Mouse (Mus musculus) MEL (cell line): Measurements from ENCODE around the gene Tnfrsf13c. TPM values are rescaled to one million over a fixed set of nuclear protein-coding genes. Genes with fewer than 3 reads are reported as not detected.

ENCODE experiments used
- DNase-seq: peaks from one replicate; pipeline ENCODE4 v3.0.0; 2011; ENCODE audit warnings: low read depth, low spot score
- H3K27ac ChIP-seq: 2 replicates; pipeline ENCODE4 v1.5.1; 2012; ENCODE audit warnings: low read depth, mild to moderate bottlenecking, control low read depth, low read length, moderate library complexity; ENCODE audit not compliant: control insufficient read depth
- H3K27me3 ChIP-seq, 2 experiments: fragments of 150-350 bp in 1 of 2; sonication (generic) in 1 of 2; 2 replicates each; pipeline ENCODE4 v1.6.1; 2012; ENCODE audit warnings: low read length in 2 of 2, mild to moderate bottlenecking in 2 of 2, improper control_type of control experiment in 1 of 2, moderate library complexity in 1 of 2; ENCODE audit not compliant: insufficient read depth in 2 of 2, control insufficient read depth in 1 of 2
- H3K36me3 ChIP-seq, 2 experiments: 2 replicates each; pipeline ENCODE4 v1.6.1; 2012 to 2014; ENCODE audit warnings: low read length in 2 of 2, improper control_type of control experiment in 1 of 2, inconsistent platforms in 1 of 2, mild to moderate bottlenecking in 1 of 2; ENCODE audit not compliant: insufficient read depth in 2 of 2, control insufficient read depth in 1 of 2
- H3K4me1 ChIP-seq, 2 experiments: fragments of 150-350 bp in 1 of 2; sonication (generic) in 1 of 2; 2 replicates each; pipeline ENCODE4 v1.6.1; 2012; ENCODE audit warnings: low read length in 2 of 2, improper control_type of control experiment in 1 of 2, mild to moderate bottlenecking in 1 of 2; ENCODE audit not compliant: insufficient read depth in 2 of 2, control insufficient read depth in 1 of 2
- H3K4me3 ChIP-seq, 2 experiments: fragments of 150-350 bp in 1 of 2; sonication (generic) in 1 of 2; 2 replicates each; pipeline ENCODE4 v1.5.1; 2012; ENCODE audit warnings: low read depth in 2 of 2, low read length in 2 of 2, mild to moderate bottlenecking in 2 of 2, moderate library complexity in 2 of 2, control low read depth in 1 of 2, improper control_type of control experiment in 1 of 2; ENCODE audit not compliant: control insufficient read depth in 1 of 2, insufficient read depth in 1 of 2
- H3K79me2 ChIP-seq: 2 replicates; pipeline ENCODE4 v1.6.1; 2012; ENCODE audit warnings: mild to moderate bottlenecking, low read length, moderate library complexity; ENCODE audit not compliant: control insufficient read depth, poor library complexity, insufficient read depth
- H3K9ac ChIP-seq: 2 replicates; pipeline ENCODE4 v1.6.1; 2012; ENCODE audit warnings: low read depth, mild to moderate bottlenecking, control low read depth, low read length, moderate library complexity; ENCODE audit not compliant: control insufficient read depth, poor library complexity, severe bottlenecking
- H3K9me3 ChIP-seq: fragments of 150-350 bp; sonication (generic); replicated peaks from 2 replicates; pipeline ENCODE4 v1.6.1; 2012; ENCODE audit warnings: mild to moderate bottlenecking, low read length, improper control_type of control experiment, moderate library complexity; ENCODE audit not compliant: insufficient read depth
- CHD1 ChIP-seq: IDR thresholded peaks from 2 replicates; pipeline ENCODE4 v1.6.1; 2012; ENCODE audit warnings: low read depth, mild to moderate bottlenecking, inconsistent platforms, low read length, improper control_type of control experiment
- CHD2 ChIP-seq: IDR thresholded peaks from 2 replicates; pipeline ENCODE4 v1.6.1; 2011; ENCODE audit warnings: low read length, improper control_type of control experiment
- E2F4 ChIP-seq: IDR thresholded peaks from 2 replicates; pipeline ENCODE4 v1.6.1; 2011; ENCODE audit warnings: low read depth, low read length, improper control_type of control experiment, borderline replicate concordance
- EP300 ChIP-seq, 2 experiments: IDR thresholded peaks; 2 replicates each; pipeline ENCODE4 v1.6.1; 2011; ENCODE audit warnings: improper control_type of control experiment in 2 of 2, low read length in 2 of 2, low read depth in 1 of 2, mild to moderate bottlenecking in 1 of 2
- GABPA ChIP-seq: IDR thresholded peaks from 2 replicates; pipeline ENCODE4 v1.6.1; 2012; ENCODE audit warnings: low read depth, mild to moderate bottlenecking, inconsistent platforms, low read length, improper control_type of control experiment, moderate library complexity
- KAT2A ChIP-seq: conservative IDR thresholded peaks from 2 replicates; pipeline ENCODE4 v1.6.1; 2012; ENCODE audit warnings: low read depth, low read length, improper control_type of control experiment, inconsistent platforms
- MAFK ChIP-seq: IDR thresholded peaks from 2 replicates; pipeline ENCODE4 v1.6.1; 2011; ENCODE audit warnings: low read depth, mild to moderate bottlenecking, low read length, improper control_type of control experiment, borderline replicate concordance
- MEF2A ChIP-seq: IDR thresholded peaks from 2 replicates; pipeline ENCODE4 v1.6.1; 2014; ENCODE audit warnings: low read depth, mild to moderate bottlenecking, inconsistent platforms, low read length, improper control_type of control experiment; ENCODE audit not compliant: poor library complexity, insufficient replicate concordance, severe bottlenecking; ENCODE audit errors: extremely low read depth
- MYC ChIP-seq: IDR thresholded peaks from 2 replicates; pipeline ENCODE4 v1.6.1; 2011; ENCODE audit warnings: low read depth, mild to moderate bottlenecking, low read length, improper control_type of control experiment, moderate library complexity
- NRF1 ChIP-seq: IDR thresholded peaks from 2 replicates; pipeline ENCODE4 v1.6.1; 2014; ENCODE audit warnings: low read depth, mild to moderate bottlenecking, inconsistent platforms, low read length, improper control_type of control experiment, moderate library complexity; ENCODE audit not compliant: poor library complexity, insufficient read depth, severe bottlenecking
- POLR2A ChIP-seq, 2 experiments: IDR thresholded peaks; 2 replicates each; pipeline ENCODE4 v1.6.1; 2011 to 2012; ENCODE audit warnings: low read length in 2 of 2, mild to moderate bottlenecking in 2 of 2, control low read depth in 1 of 2, improper control_type of control experiment in 1 of 2, low read depth in 1 of 2, moderate library complexity in 1 of 2; ENCODE audit not compliant: control insufficient read depth in 1 of 2, insufficient read depth in 1 of 2, poor library complexity in 1 of 2
- RAD21 ChIP-seq: IDR thresholded peaks from 2 replicates; pipeline ENCODE4 v1.6.1; 2011; ENCODE audit warnings: mild to moderate bottlenecking, low read depth, low read length, improper control_type of control experiment
- SIN3A ChIP-seq: IDR thresholded peaks from 2 replicates; pipeline ENCODE4 v1.6.1; 2012; ENCODE audit warnings: low read length, improper control_type of control experiment, inconsistent platforms
- TBP ChIP-seq: IDR thresholded peaks from 2 replicates; pipeline ENCODE4 v1.8.0; 2011; ENCODE audit warnings: low read depth, low read length, improper control_type of control experiment
- TCF12 ChIP-seq: IDR thresholded peaks from 2 replicates; pipeline ENCODE4 v1.6.1; 2014; ENCODE audit warnings: low read depth, mild to moderate bottlenecking, inconsistent platforms, low read length, improper control_type of control experiment, moderate library complexity
- UBTF ChIP-seq: IDR thresholded peaks from 2 replicates; pipeline ENCODE4 v1.6.1; 2012; ENCODE audit warnings: low read depth, mild to moderate bottlenecking, inconsistent platforms, low read length, improper control_type of control experiment, moderate library complexity, borderline replicate concordance; ENCODE audit not compliant: insufficient read depth
- ZKSCAN1 ChIP-seq: IDR thresholded peaks from 2 replicates; pipeline ENCODE4 v1.6.1; 2012; ENCODE audit warnings: low read depth, mild to moderate bottlenecking, inconsistent platforms, low read length, improper control_type of control experiment, moderate library complexity
- ZMIZ1 ChIP-seq: IDR thresholded peaks from 2 replicates; pipeline ENCODE4 v1.6.1; 2012; ENCODE audit warnings: low read depth, mild to moderate bottlenecking, inconsistent platforms, low read length, improper control_type of control experiment, moderate library complexity
- ZNF384 ChIP-seq: IDR thresholded peaks from 2 replicates; pipeline ENCODE4 v1.6.1; 2012; ENCODE audit warnings: low read depth, mild to moderate bottlenecking, inconsistent platforms, low read length, improper control_type of control experiment
- polyA plus RNA-seq, 2 experiments: library from polyadenylated mRNA; stranded (reverse) in 1 of 2; unstranded in 1 of 2; fragments of >175 nt in 1 of 2; fragments of >200 nt in 1 of 2; gene quantifications; 2 replicates each; pipeline versions ENCODE4 v1.2.1 to v1.2.4; 2012; ENCODE audit warnings: low replicate concordance in 2 of 2, low read depth in 1 of 2; ENCODE audit not compliant: insufficient read length in 2 of 2, insufficient read depth in 1 of 2, missing spikeins in 1 of 2
- total RNA-seq: library from RNA; depleted of rRNA; stranded (reverse); fragments of 300-350 nt; gene quantifications from 2 replicates; pipeline ENCODE4 v1.2.3, GENCODE M21; 2012

Gene Tnfrsf13c
- total and polyA plus RNA-seq, 3 experiments, result 0.63 to 1.5 TPM; not detected in 1

- no peak overlapping the region for H3K9ac ChIP-seq
- TF ChIP-seq MEF2A (no peak), RAD21 (no peak), TBP (no peak), POLR2A (IDR thresholded peaks at IDR 0.05; ENCODE audit: control insufficient read depth in 1 of 2, insufficient read depth in 1 of 2, low read depth in 1 of 2, low read length in 2 of 2, poor library complexity in 1 of 2) (no peak), MYC (no peak), EP300 (IDR thresholded peaks at IDR 0.05; ENCODE audit: low read depth in 1 of 2, low read length in 2 of 2) (no peak), CHD2 (no peak), CHD1 (no peak)
- no peak overlapping the region for H3K27ac ChIP-seq
- H3K9me3 ChIP-seq, result no peaks in the 10 kb centered on the region
- H3K79me2 ChIP-seq, result no peaks in the 10 kb centered on the region
- peaks cover 0 to 2% of the 10 kb centered on the region in 2 experiments; a peak in 2 of 4 replicates for H3K36me3 ChIP-seq
- H3K27me3 ChIP-seq, result no peaks in the 10 kb centered on the region
- H3K4me1 ChIP-seq, result no peaks in the 10 kb centered on the region
- no peak overlapping the region for H3K4me3 ChIP-seq
- no peak for DNase-seq
Measured at GRCm38 (mm10) chr15:82199546-82199945, 24.6 kb downstream of the Tnfrsf13c start.

GRCm38 (mm10) chr15:82198342-82198741, 25.8 kb downstream of the Tnfrsf13c start:
- H3K27ac ChIP-seq, result no peak overlapping the region
- H3K9ac ChIP-seq, result no peak overlapping the region
- peaks cover 0 to 2% of the 10 kb centered on the region in 2 experiments; a peak in 2 of 4 replicates for H3K36me3 ChIP-seq
- no peak overlapping the region for H3K4me3 ChIP-seq
- no peaks in the 10 kb centered on the region for H3K4me1 ChIP-seq
- DNase-seq, result no peak
- no peaks in the 10 kb centered on the region for H3K79me2 ChIP-seq
- TF ChIP-seq ZKSCAN1 (no peak), KAT2A (no peak), UBTF (no peak)
- no peaks in the 10 kb centered on the region for H3K27me3 ChIP-seq
- H3K9me3 ChIP-seq, result no peaks in the 10 kb centered on the region

- H3K36me3 ChIP-seq, result peaks cover 0 to 2% of the 10 kb centered on the region in 2 experiments; a peak in 2 of 4 replicates
- H3K9ac ChIP-seq, result no peak overlapping the region
- no peaks in the 10 kb centered on the region for H3K4me1 ChIP-seq
- H3K79me2 ChIP-seq, result no peaks in the 10 kb centered on the region
- H3K9me3 ChIP-seq, result no peaks in the 10 kb centered on the region
- H3K27ac ChIP-seq, result no peak overlapping the region
- H3K4me3 ChIP-seq, result no peak overlapping the region
- no peaks in the 10 kb centered on the region for H3K27me3 ChIP-seq
- TF ChIP-seq MAFK, result no peak
- TF ChIP-seq E2F4, result no peak
- TF ChIP-seq ZNF384, result no peak
- no peak for TF ChIP-seq SIN3A
- TF ChIP-seq GABPA, result no peak
- TF ChIP-seq NRF1, result no peak
- TF ChIP-seq ZMIZ1, result no peak
- TF ChIP-seq UBTF, result no peak
- TF ChIP-seq TCF12, result no peak
- no peak for DNase-seq
Measured at GRCm38 (mm10) chr15:82197937-82198336, 26.2 kb downstream of the Tnfrsf13c start.
